Mouse (Mus musculus) liver, embryonic 13.5 days (tissue): ENCODE data around the gene Dnajc10. TPM values are rescaled to one million over a fixed set of nuclear protein-coding genes. Genes with fewer than 3 reads are reported as not detected.

ENCODE experiments used
- ATAC-seq: fragments of 200-750 bp; cut with Nextera tagmentation; 2 replicates; pipeline ENCODE4 v1.8.0; 2017; ENCODE audit warnings: low read depth, mild to moderate bottlenecking, moderate number of reproducible peaks, moderate library complexity
- DNase-seq: peaks from one replicate; pipeline ENCODE4 v3.0.0; 2022
- H3K27ac ChIP-seq: fragments of 300-500 bp; sonication (generic); 2 replicates; pipeline ENCODE4 v1.5.1; 2015; ENCODE audit warnings: moderate library complexity, mild to moderate bottlenecking, inconsistent platforms
- H3K27me3 ChIP-seq: fragments of 300-500 bp; sonication (generic); 2 replicates; pipeline ENCODE4 v1.6.1; 2015; ENCODE audit warnings: mild to moderate bottlenecking, inconsistent platforms
- H3K36me3 ChIP-seq: fragments of 300-500 bp; sonication (generic); 2 replicates; pipeline ENCODE4 v1.6.1; 2015; ENCODE audit warnings: mild to moderate bottlenecking, inconsistent platforms
- H3K4me1 ChIP-seq: fragments of 300-500 bp; sonication (generic); replicated peaks from 2 replicates; pipeline ENCODE4 v1.6.1; 2015; ENCODE audit warnings: inconsistent platforms
- H3K4me2 ChIP-seq: fragments of 300-500 bp; sonication (generic); 2 replicates; pipeline ENCODE4 v1.6.1; 2015; ENCODE audit warnings: inconsistent platforms, mild to moderate bottlenecking, moderate library complexity
- H3K4me3 ChIP-seq: fragments of 300-500 bp; sonication (generic); replicated peaks from 2 replicates; pipeline ENCODE4 v1.5.1; 2015; ENCODE audit warnings: mild to moderate bottlenecking, inconsistent platforms
- H3K9ac ChIP-seq: fragments of 300-500 bp; sonication (generic); 2 replicates; pipeline ENCODE4 v1.6.1; 2015; ENCODE audit warnings: mild to moderate bottlenecking, inconsistent platforms
- H3K9me3 ChIP-seq: fragments of 300-500 bp; sonication (generic); replicated peaks from 2 replicates; pipeline ENCODE4 v1.6.1; 2016; ENCODE audit warnings: inconsistent platforms
- WGBS: fragments of 180-500 bp; shearing (Covaris S2); methylation state at CpG from one replicate; pipeline ENCODE4 v1.1.7; 2015; ENCODE audit not compliant: insufficient replicate concordance; 5-methylcytosine and 5-hydroxymethylcytosine counted together
- polyA plus RNA-seq: library from polyadenylated mRNA; unstranded; fragments of >200 nt; fragmentation: Nextera tagmentation; extraction: Ambion mirVana; gene quantifications from 2 replicates; pipeline ENCODE4 v1.2.1, GENCODE M21; 2015

Dnajc10 gene
- polyA plus RNA-seq: 19.3 and 25.4 TPM in 2 replicates

GRCm38 (mm10) chr2:80315242-80316161, at the start of gene Dnajc10:
Gene Dnajc10, plus strand, starts transcription at chr2:80315466.
- H3K27me3 ChIP-seq: no peaks in the 10 kb centered on the region
- H3K9me3 ChIP-seq: no peaks in the 10 kb centered on the region
- WGBS: under 1% methylated on average over 72 of the region's 72 CpGs
- H3K4me3 ChIP-seq: peak within 1 kb of the TSS; percentile 92
- H3K9ac ChIP-seq: peak within 1 kb of the TSS; percentile 90
- peak; percentile 80 for DNase-seq
- ATAC-seq: peak; percentile 98
- peak within 1 kb of the TSS; percentile 94 for H3K27ac ChIP-seq
- peaks cover 5% of the 10 kb centered on the region; the same call in 1 of the 2 replicates for H3K36me3 ChIP-seq
- H3K4me2 ChIP-seq: peak within 1 kb of the TSS; percentile 88
- H3K4me1 ChIP-seq: peaks cover 18% of the 10 kb centered on the region

DNA sequence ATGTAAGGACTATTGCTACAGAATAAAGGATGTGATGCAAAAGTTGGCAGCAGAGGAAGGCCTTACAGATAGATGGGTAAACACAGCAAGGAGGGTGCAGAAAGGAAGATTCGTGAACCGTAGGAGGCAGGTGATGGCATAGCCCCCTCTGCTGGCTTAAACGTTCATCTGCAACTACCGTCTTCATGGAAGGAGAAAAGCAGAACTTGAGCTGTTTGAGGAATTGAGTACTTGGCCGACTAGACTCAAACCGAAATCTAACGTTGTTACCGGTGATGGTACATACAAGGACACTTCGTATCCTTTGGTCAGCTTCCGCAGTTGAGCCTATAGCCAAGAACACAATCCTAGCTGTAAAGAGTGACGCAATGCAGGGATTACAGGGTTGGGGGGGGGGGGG, 48.4 kb upstream of the Dnajc10 start:
- H3K4me1 ChIP-seq: no peaks in the 10 kb centered on the region
- no peak overlapping the region for H3K4me2 ChIP-seq
- WGBS: 17% methylated on average over 11 of the region's 11 CpGs
- H3K9ac ChIP-seq: no peak overlapping the region
- peak; percentile 1 for DNase-seq
- no peaks in the 10 kb centered on the region for H3K27me3 ChIP-seq
- H3K4me3 ChIP-seq: no peak overlapping the region
- H3K9me3 ChIP-seq: no peaks in the 10 kb centered on the region
- no peak for ATAC-seq
- H3K27ac ChIP-seq: no peak overlapping the region
- H3K36me3 ChIP-seq: no peaks in the 10 kb centered on the region

DNA sequence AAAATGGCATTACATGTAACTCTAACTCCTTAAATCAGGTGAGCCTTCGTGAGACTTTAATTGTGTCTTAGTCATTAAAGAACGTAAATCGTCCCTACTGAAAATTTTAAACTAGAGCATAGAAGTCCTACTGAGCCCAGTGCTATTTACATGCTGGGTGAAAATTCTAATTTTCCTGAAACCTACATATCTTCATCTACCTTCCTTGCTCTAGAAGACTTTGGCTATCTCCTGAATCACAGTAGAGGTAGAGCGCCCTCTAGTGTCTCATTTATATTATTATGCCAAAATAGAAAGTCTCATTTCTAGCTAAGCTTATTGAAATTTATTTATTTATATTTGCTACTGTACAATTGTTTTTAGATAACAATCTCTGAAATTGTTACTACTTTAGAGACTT, 47.2 kb upstream of the Dnajc10 start:
- Histone ChIP-seq H3K9ac (no peak overlapping the region), H3K4me3 (no peak overlapping the region), H3K4me2 (no peak overlapping the region), H3K4me1 (no peaks in the 10 kb centered on the region), H3K36me3 (no peaks in the 10 kb centered on the region), H3K27me3 (no peaks in the 10 kb centered on the region), H3K9me3 (no peaks in the 10 kb centered on the region), H3K27ac (no peak overlapping the region)
- WGBS: 56% methylated on average over 4 of the region's 4 CpGs
- no peak for DNase-seq
- ATAC-seq: no peak

GRCm38 (mm10) chr2:80271431-80271830, 43.8 kb upstream of the Dnajc10 start:
- DNase-seq (no peak), ATAC-seq (no peak)
- no peak overlapping the region for H3K27ac ChIP-seq
- H3K9me3 ChIP-seq: no peaks in the 10 kb centered on the region
- H3K4me3 ChIP-seq: no peak overlapping the region
- 72% methylated on average over 1 of the region's 1 CpGs for WGBS
- H3K4me2 ChIP-seq: no peak overlapping the region
- no peaks in the 10 kb centered on the region for H3K36me3 ChIP-seq
- no peak overlapping the region for H3K9ac ChIP-seq
- H3K4me1 ChIP-seq: no peaks in the 10 kb centered on the region
- no peaks in the 10 kb centered on the region for H3K27me3 ChIP-seq

GRCm38 (mm10) chr2:80273038-80273437, 42.2 kb upstream of the Dnajc10 start:
- H3K27me3 ChIP-seq: no peaks in the 10 kb centered on the region
- 51% methylated on average over 3 of the region's 3 CpGs for WGBS
- DNase-seq (no peak), ATAC-seq (no peak)
- no peak overlapping the region for H3K4me2 ChIP-seq
- no peaks in the 10 kb centered on the region for H3K4me1 ChIP-seq
- no peaks in the 10 kb centered on the region for H3K9me3 ChIP-seq
- H3K9ac ChIP-seq: no peak overlapping the region
- no peaks in the 10 kb centered on the region for H3K36me3 ChIP-seq
- no peak overlapping the region for H3K4me3 ChIP-seq
- H3K27ac ChIP-seq: no peak overlapping the region

DNA sequence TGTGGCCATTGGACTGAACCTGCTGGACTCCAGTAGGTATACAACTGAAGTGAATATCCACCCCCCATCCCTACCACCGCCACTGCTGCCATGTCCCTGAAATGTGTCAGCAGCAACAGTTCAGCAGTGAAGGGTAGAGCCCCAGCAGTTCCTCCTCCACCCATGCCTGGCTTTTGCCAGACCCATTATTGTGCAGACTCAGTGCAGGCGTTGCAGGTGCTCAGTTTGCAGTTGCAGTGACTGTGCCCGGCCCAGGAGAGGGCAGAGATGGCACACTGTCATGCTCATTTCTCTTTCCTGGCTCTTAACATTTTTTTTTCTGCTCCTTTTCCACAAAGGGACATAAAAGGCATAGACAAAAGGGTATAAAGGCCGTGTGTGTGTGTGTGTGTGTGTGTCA, 41.5 kb upstream of the Dnajc10 start:
- ATAC-seq (no peak), DNase-seq (no peak)
- H3K27me3 ChIP-seq: no peaks in the 10 kb centered on the region
- H3K27ac ChIP-seq: no peak overlapping the region
- H3K4me3 ChIP-seq: no peak overlapping the region
- WGBS: 54% methylated on average over 4 of the region's 4 CpGs
- no peak overlapping the region for H3K4me2 ChIP-seq
- no peak overlapping the region for H3K9ac ChIP-seq
- H3K4me1 ChIP-seq: no peaks in the 10 kb centered on the region
- no peaks in the 10 kb centered on the region for H3K36me3 ChIP-seq
- no peaks in the 10 kb centered on the region for H3K9me3 ChIP-seq

- no peak overlapping the region for H3K4me3 ChIP-seq
- DNase-seq (no peak), ATAC-seq (no peak)
- no peak overlapping the region for H3K27ac ChIP-seq
- no peaks in the 10 kb centered on the region for H3K36me3 ChIP-seq
- no peaks in the 10 kb centered on the region for H3K4me1 ChIP-seq
- H3K9ac ChIP-seq: no peak overlapping the region
- H3K27me3 ChIP-seq: no peaks in the 10 kb centered on the region
- no peak overlapping the region for H3K4me2 ChIP-seq
- H3K9me3 ChIP-seq: no peaks in the 10 kb centered on the region
- WGBS: 42% methylated on average over 2 of the region's 2 CpGs
Measured at GRCm38 (mm10) chr2:80275136-80275535, 40.1 kb upstream of the Dnajc10 start.

DNA sequence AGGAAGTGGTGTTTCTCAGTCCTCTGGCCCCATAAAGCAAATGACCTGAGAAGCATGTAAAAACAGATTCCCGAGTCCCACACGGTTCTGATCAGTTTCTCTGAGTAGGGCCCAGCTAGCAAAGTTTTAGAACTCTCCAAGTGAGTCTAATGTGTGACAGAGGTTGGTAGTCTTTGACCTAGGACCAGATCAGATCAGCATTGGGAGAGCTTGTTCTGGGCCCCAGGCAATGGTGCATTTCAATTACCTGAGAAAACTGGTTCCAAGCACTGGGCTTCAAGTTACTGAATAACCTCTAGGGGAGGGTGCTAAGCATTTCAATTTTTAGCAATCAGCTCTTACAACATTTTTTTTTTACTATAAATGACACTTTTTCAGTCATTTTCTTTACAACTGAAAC, 33.1 kb upstream of the Dnajc10 start:
- WGBS: 47% methylated on average over 2 of the region's 2 CpGs
- no peak overlapping the region for H3K9ac ChIP-seq
- DNase-seq (no peak), ATAC-seq (no peak)
- H3K4me3 ChIP-seq: no peak overlapping the region
- no peaks in the 10 kb centered on the region for H3K27me3 ChIP-seq
- H3K27ac ChIP-seq: no peak overlapping the region
- no peaks in the 10 kb centered on the region for H3K9me3 ChIP-seq
- no peaks in the 10 kb centered on the region for H3K36me3 ChIP-seq
- H3K4me2 ChIP-seq: no peak overlapping the region
- H3K4me1 ChIP-seq: no peaks in the 10 kb centered on the region

- Histone ChIP-seq H3K27me3 (no peaks in the 10 kb centered on the region), H3K9me3 (no peaks in the 10 kb centered on the region), H3K9ac (no peak overlapping the region), H3K4me1 (no peaks in the 10 kb centered on the region), H3K4me2 (no peak overlapping the region), H3K27ac (no peak overlapping the region), H3K4me3 (no peak overlapping the region), H3K36me3 (no peaks in the 10 kb centered on the region)
- ATAC-seq: no peak
- no peak for DNase-seq
- WGBS: 67% methylated on average over 4 of the region's 4 CpGs
Measured at GRCm38 (mm10) chr2:80286397-80286796, 28.9 kb upstream of the Dnajc10 start.

DNA sequence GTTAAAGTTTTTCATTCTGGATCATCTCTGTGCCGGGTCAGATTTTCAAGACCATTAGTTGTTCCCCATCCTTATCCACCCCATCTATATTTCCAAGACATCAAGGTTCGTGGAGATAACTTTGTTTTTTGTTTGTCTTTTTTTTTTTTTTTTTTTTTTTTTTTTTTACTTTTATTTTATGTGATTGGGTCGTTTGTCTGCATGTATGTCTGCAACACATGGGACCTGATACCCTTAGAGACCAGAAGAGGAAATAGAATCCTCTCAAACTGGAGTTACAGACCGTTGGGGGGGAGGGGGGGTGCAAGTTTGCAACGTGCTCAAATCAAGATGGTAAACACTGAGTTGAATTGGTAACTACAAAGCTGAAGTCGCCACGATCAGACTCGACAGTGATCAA, 23.1 kb upstream of the Dnajc10 start, which contains the start of gene Prdx6b:
Gene Prdx6b (plus strand): TSS at position 301 of the 400 bp plus-strand sequence.
- ATAC-seq (no peak), DNase-seq (no peak)
- Histone ChIP-seq H3K4me2 (no peak within 1 kb of the TSS), H3K4me1 (no peaks in the 10 kb centered on the region), H3K27me3 (no peaks in the 10 kb centered on the region), H3K9me3 (no peaks in the 10 kb centered on the region), H3K27ac (no peak within 1 kb of the TSS), H3K4me3 (no peak within 1 kb of the TSS), H3K36me3 (no peaks in the 10 kb centered on the region), H3K9ac (no peak within 1 kb of the TSS)
- 65% methylated on average over 8 of the region's 8 CpGs for WGBS

DNA sequence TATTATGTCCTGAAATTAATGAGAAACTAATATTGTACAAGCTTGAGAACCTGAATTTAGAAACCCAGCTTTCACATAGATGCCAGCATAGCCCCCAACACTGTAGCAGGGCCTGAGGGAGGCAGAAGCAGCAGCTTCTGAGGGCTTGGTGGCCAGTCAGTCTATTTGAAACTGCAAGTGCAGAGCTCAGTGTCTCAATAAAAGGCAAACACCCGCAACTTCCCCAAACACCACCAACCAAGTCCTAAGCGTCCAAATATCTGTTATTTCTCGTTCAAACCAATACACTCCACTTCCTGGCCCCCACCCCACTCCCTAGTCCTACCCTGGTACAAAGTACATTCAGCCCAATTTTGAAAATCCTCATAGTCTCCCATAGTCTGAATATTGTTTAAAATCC, 16.9 kb upstream of the Dnajc10 start:
- H3K27me3 ChIP-seq: no peaks in the 10 kb centered on the region
- no peak overlapping the region for H3K4me3 ChIP-seq
- no peak overlapping the region for H3K27ac ChIP-seq
- no peaks in the 10 kb centered on the region for H3K36me3 ChIP-seq
- ATAC-seq: no peak
- H3K4me2 ChIP-seq: no peak overlapping the region
- WGBS: 29% methylated on average over 3 of the region's 3 CpGs
- no peak overlapping the region for H3K9ac ChIP-seq
- DNase-seq: no peak
- no peaks in the 10 kb centered on the region; the same call in 1 of the 2 replicates for H3K4me1 ChIP-seq
- H3K9me3 ChIP-seq: no peaks in the 10 kb centered on the region

GRCm38 (mm10) chr2:80300806-80301205, 14.5 kb upstream of the Dnajc10 start:
- ATAC-seq: no peak
- WGBS: 71% methylated on average over 4 of the region's 4 CpGs

More at GRCm38 (mm10) chr2:80300806-80301205, 14.5 kb upstream of the Dnajc10 start:
- Histone ChIP-seq H3K4me2 (no peak overlapping the region), H3K27me3 (no peaks in the 10 kb centered on the region), H3K9me3 (no peaks in the 10 kb centered on the region), H3K4me3 (no peak overlapping the region), H3K36me3 (no peaks in the 10 kb centered on the region), H3K9ac (no peak overlapping the region), H3K27ac (no peak overlapping the region), H3K4me1 (no peaks in the 10 kb centered on the region; the same call in 1 of the 2 replicates)
- no peak for DNase-seq
